Mouse (Mus musculus): Measurements from ENCODE around the gene 1700037H04Rik.

- TF ChIP-seq EP300 (IDR thresholded peaks at IDR 0.05; ENCODE audit: low read depth) (no peak), CTCF (IDR thresholded peaks at IDR 0.05; ENCODE audit: low read depth) (no peak)
These were observed 27.7 kb upstream of the 1700037H04Rik start for GRCm38 (mm10) chr2:131187602-131187922.

All from liver, postnatal 0 days (tissue).